ENCODE assay signal across 10 mouse cellular contexts in genomic region chr4:130173911-130174311, GRCm38 (mm10). TPM values are rescaled to one million over a fixed set of nuclear protein-coding genes. Genes with fewer than 3 reads are reported as not detected.
DNase-seq lines count a peak whose midpoint lies in the region; ATAC-seq and TF ChIP-seq lines count a peak whose summit lies in the region.
"Had no signal": no experiment of that assay in that cellular context is flagged by ENCODE, and none has a peak within 500 bp of the region (broad histone marks: within the 10 kb centered on the region; RNA-seq: fewer than 3 reads in every experiment).

No protein-coding gene starts in this region.

- H3K4me2 ChIP-seq in kidney, embryonic 16.5 days (replicated peaks; ENCODE audit: low read depth, low read length): peak overlapping the region; percentile 63
- H3K4me2 ChIP-seq in stomach, embryonic 16.5 days (ENCODE audit: low read depth, low read length): peak overlapping the region; percentile 60

- no peaks in the 10 kb centered on the region for H3K27me3 ChIP-seq in spleen, adult 2 months (ENCODE audit: control insufficient read depth, insufficient read depth, low read length)
- H3K27me3 ChIP-seq in kidney, embryonic 16.5 days (ENCODE audit: insufficient read depth, low read length): 0 out of 2 replicates have a peak, but pooled peaks cover 5% of the 10 kb centered on the region
- no peaks in the 10 kb centered on the region for H3K27me3 ChIP-seq in stomach, embryonic 16.5 days (ENCODE audit: control insufficient read depth, insufficient read depth, low read length)

- ATAC-seq in kidney, embryonic 16.5 days (ENCODE audit: low FRiP score, low TSS enrichment): no peak
- no peak for ATAC-seq in stomach, embryonic 16.5 days (ENCODE audit: insufficient read depth, low FRiP score)

- no peak for TF ChIP-seq POLR2A in spleen, adult 2 months (IDR thresholded peaks at IDR 0.05; ENCODE audit: low read depth, low read length)

- H3K36me3 ChIP-seq in spleen, adult 2 months (ENCODE audit: control insufficient read depth, insufficient read depth, low read length): no peaks in the 10 kb centered on the region
- no peaks in the 10 kb centered on the region for H3K36me3 ChIP-seq in kidney, embryonic 16.5 days (ENCODE audit: insufficient read depth, low read length)
- no peaks in the 10 kb centered on the region for H3K36me3 ChIP-seq in stomach, embryonic 16.5 days (ENCODE audit: control insufficient read depth, insufficient read depth, low read length)

- peak overlapping the region; percentile 77 for H3K27ac ChIP-seq in spleen, adult 2 months (ENCODE audit: insufficient read depth, low read length)
- H3K27ac ChIP-seq in kidney, embryonic 16.5 days (ENCODE audit: low read length): peak overlapping the region; percentile 60; the same call in 1 of the 2 replicates
- peak overlapping the region; percentile 83 for H3K27ac ChIP-seq in stomach, embryonic 16.5 days (ENCODE audit: low read length)
- H3K27ac ChIP-seq: macrophage had no signal

- peak overlapping the region; percentile 45 for H3K9ac ChIP-seq in kidney, embryonic 16.5 days (replicated peaks; ENCODE audit: low read length)
- peak overlapping the region; percentile 68 for H3K9ac ChIP-seq in stomach, embryonic 16.5 days (ENCODE audit: low read length)

- peak; percentile 54 for DNase-seq in adrenal gland, adult 2 months
- DNase-seq in adrenal gland, postnatal 4 days (ENCODE audit: low spot score in 2 of 2): no peak
- no peak for DNase-seq in spleen, adult 2 months (ENCODE audit: low read depth in 1 of 2, low spot score in 2 of 2)
- DNase-seq in spleen, postnatal 14 days (ENCODE audit: low spot score in 2 of 2): no peak
- no peak for DNase-seq in frontal cortex, adult 2 months (ENCODE audit: extremely low spot score in 1 of 2, low spot score in 1 of 2)
- DNase-seq in right cerebral cortex, adult 2 months (ENCODE audit: low spot score in 2 of 2): no peak
- DNase-seq: thymus, postnatal 25 days had no signal

- no peaks in the 10 kb centered on the region for H3K9me3 ChIP-seq in kidney, embryonic 16.5 days (ENCODE audit: low read length)
- H3K9me3 ChIP-seq in stomach, embryonic 16.5 days (replicated peaks; ENCODE audit: control insufficient read depth, low read length): no peaks in the 10 kb centered on the region

- H3K4me3 ChIP-seq in spleen, adult 2 months (ENCODE audit: extremely low read depth, insufficient read depth, insufficient read length): peak overlapping the region; percentile 53
- peak overlapping the region; percentile 34 for H3K4me3 ChIP-seq in kidney, embryonic 16.5 days (ENCODE audit: low read length)
- peak overlapping the region; percentile 46 for H3K4me3 ChIP-seq in stomach, embryonic 16.5 days (replicated peaks; ENCODE audit: low read length)

- H3K4me1 ChIP-seq in spleen, adult 2 months (ENCODE audit: control insufficient read depth, insufficient read depth, insufficient read length): no peaks in the 10 kb centered on the region
- H3K4me1 ChIP-seq in kidney, embryonic 16.5 days (ENCODE audit: insufficient read depth, low read length): peaks cover 75% of the 10 kb centered on the region
- peaks cover 56% of the 10 kb centered on the region for H3K4me1 ChIP-seq in stomach, embryonic 16.5 days (ENCODE audit: control insufficient read depth, insufficient read depth, low read length)

- TF ChIP-seq CTCF in spleen, adult 2 months (IDR thresholded peaks at IDR 0.05; ENCODE audit: extremely low read depth, insufficient read depth, insufficient read length, insufficient replicate concordance): no peak

- 71% methylated on average over 19 of the region's 19 CpGs for WGBS in spleen, adult 2 months
- WGBS in kidney, embryonic 16.5 days: 37% methylated on average over 19 of the region's 19 CpGs
- WGBS in stomach, embryonic 16.5 days: 29% methylated on average over 19 of the region's 19 CpGs

RNA-seq across cellular contexts. Expression of gene Tinagl1, which starts 1.0 kb away (rescaled TPM):
- 100 to 1,000 TPM; 115 to 136 TPM for total RNA-seq in adrenal gland, adult 2 months (2021)
- 311 and 341 TPM in 2 replicates for polyA plus RNA-seq in adrenal gland, adult 2 months (2012; rRNA removed)
- total RNA-seq in adrenal gland, postnatal 4 days (2021): 10 to 100 TPM; 70.0 to 74.0 TPM
- 115 and 141 TPM in 2 replicates for polyA plus RNA-seq in spleen, adult 2 months (2012; rRNA removed)
- polyA plus RNA-seq in kidney, embryonic 16.5 days (2015; fragmentation: Nextera tagmentation; extraction: Ambion mirVana): 71.2 and 93.4 TPM in 2 replicates
- 62.7 and 77.6 TPM in 2 replicates for polyA plus RNA-seq in stomach, embryonic 16.5 days (2015; fragmentation: Nextera tagmentation; extraction: Ambion mirVana)
- polyA plus RNA-seq in frontal cortex, adult 2 months (2012; rRNA removed): 12.1 and 14.4 TPM in 2 replicates
- polyA plus RNA-seq: macrophage had no signal

RNA-seq across cellular contexts. Expression of gene Hcrtr1, which starts 34.8 kb away (rescaled TPM):
- total RNA-seq in adrenal gland, adult 2 months (2021): under 1 TPM; 0.69 to 0.86 TPM
- polyA plus RNA-seq in adrenal gland, adult 2 months (2012; rRNA removed): 7.6 and 10.5 TPM in 2 replicates
- 1 to 10 TPM; 1.2 to 1.8 TPM for total RNA-seq in adrenal gland, postnatal 4 days (2021)
- 0.48 and 0.67 TPM in 2 replicates for polyA plus RNA-seq in spleen, adult 2 months (2012; rRNA removed)
- 0.19 and 0.31 TPM in 2 replicates for polyA plus RNA-seq in kidney, embryonic 16.5 days (2015; fragmentation: Nextera tagmentation; extraction: Ambion mirVana)
- 0.29 and 0.49 TPM in 2 replicates for polyA plus RNA-seq in stomach, embryonic 16.5 days (2015; fragmentation: Nextera tagmentation; extraction: Ambion mirVana)
- 2.8 and 3.9 TPM in 2 replicates for polyA plus RNA-seq in frontal cortex, adult 2 months (2012; rRNA removed)
- polyA plus RNA-seq: macrophage had no signal

RNA-seq across cellular contexts. Expression of gene Gm853, which starts 48.3 kb away (rescaled TPM):
- total RNA-seq in adrenal gland, adult 2 months (2021): not detected
- polyA plus RNA-seq in adrenal gland, adult 2 months (2012; rRNA removed): not detected in 2 replicates
- not detected for total RNA-seq in adrenal gland, postnatal 4 days (2021)
- not detected in 2 replicates for polyA plus RNA-seq in spleen, adult 2 months (2012; rRNA removed)
- 1.2 and 2.6 TPM in 2 replicates for polyA plus RNA-seq in kidney, embryonic 16.5 days (2015; fragmentation: Nextera tagmentation; extraction: Ambion mirVana)
- not detected in 2 replicates for polyA plus RNA-seq in stomach, embryonic 16.5 days (2015; fragmentation: Nextera tagmentation; extraction: Ambion mirVana)
- not detected in 2 replicates for polyA plus RNA-seq in frontal cortex, adult 2 months (2012; rRNA removed)
- polyA plus RNA-seq: macrophage had no signal
